Mouse (Mus musculus): ENCODE measurements at regions not wholly inside any gene's neighbourhood (a gene's known extent, or its start where the extent isn't known, plus 50 kb on each side); places are given as distances from the start of the nearest gene placed in this dataset.

- no peak for DNase-seq (ENCODE audit: low spot score)
These were observed 988.5 kb upstream of the Tenm2 start for GRCm38 (mm10) chr11:38224300-38224699.

DNA sequence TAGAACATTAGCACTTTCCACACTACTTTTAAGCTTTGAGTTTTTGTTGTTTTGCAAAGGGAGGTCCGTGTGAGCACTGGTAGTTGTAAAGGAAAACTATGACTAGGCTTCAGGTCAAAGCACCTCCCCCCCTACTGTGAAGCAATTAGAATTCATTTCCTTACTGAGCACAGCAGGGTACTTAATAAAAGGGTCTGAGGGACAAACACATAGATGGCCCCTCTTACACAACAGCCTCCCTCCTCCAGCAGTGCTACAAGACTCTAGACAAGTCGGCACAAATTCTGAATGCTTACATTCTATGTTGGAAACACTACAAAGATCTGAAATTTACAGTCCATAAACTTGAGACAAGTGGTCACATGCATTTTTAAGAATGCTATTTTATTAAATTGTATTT lies 967.6 kb upstream of the Tenm2 start:
- DNase-seq (ENCODE audit: low spot score) = no peak

- no peak for DNase-seq (ENCODE audit: low spot score)
These were observed 965.5 kb upstream of the Tenm2 start for GRCm38 (mm10) chr11:38201136-38201741.

DNA sequence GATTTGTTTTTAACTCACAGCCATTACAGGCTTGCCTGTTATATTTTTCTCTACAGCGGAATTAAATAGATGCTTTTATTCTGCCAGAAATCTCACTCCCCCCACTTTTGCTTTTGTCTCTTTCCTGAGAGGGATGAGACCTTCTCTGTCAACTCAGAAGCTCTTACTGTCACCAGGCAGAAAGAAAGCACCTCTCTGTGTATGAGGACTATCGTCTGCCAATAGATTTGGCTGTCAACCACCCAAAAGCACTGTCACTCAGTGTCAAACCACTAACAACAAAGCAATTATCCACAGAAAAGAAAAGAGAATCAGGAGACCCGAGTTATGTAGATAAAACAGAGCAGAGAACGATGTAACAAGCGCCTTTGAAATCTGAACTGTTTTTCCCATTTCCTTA lies 958.0 kb upstream of the Tenm2 start:
- DNase-seq (ENCODE audit: low spot score) = no peak

GRCm38 (mm10) chr11:38191895-38192547 lies 956.3 kb upstream of the Tenm2 start:
- no peak for DNase-seq (ENCODE audit: low spot score)

DNA sequence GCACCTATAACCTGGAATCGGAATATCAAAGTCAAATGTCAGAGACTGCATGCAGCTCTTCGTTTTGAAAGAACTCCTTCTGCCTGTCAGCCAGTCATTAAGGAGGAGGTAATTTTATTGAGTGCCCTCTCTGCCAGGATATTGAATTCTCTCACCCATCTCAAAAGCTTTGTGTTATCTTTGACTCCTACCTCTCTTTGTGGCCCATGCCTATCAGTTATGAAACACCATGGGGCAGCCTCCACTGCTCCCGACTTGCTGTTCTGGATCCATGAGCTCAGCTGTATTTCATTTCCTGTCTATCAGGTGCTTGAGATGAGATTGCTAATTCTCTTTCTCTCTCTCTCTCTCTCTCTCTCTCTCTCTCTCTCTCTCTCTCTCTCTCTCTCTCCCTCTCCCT lies 955.7 kb upstream of the Tenm2 start:
- DNase-seq (ENCODE audit: low spot score) = no peak

DNA sequence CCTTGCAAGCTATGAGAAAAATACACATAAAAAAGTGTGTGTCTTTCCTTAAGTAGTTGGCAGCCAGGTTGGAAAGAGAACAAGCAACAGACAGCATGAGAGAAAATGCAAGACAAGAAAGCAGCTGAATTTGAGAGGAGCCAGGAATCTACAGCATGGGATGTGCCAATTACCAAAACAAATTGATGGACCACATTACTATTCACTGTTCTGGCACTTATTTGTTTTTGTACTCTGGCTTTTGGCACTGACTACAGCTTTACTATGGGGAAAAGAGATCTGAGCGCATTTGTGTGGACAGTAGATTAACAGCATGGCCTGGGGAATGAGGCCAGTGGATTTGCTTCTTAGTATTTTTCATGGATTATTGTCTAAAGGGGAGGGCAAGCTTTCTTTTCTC lies 935.0 kb upstream of the Tenm2 start:
- DNase-seq (ENCODE audit: low spot score) = no peak

- no peak for DNase-seq (ENCODE audit: low spot score)
These were observed 922.5 kb upstream of the Tenm2 start for GRCm38 (mm10) chr11:38158310-38158709.

DNA sequence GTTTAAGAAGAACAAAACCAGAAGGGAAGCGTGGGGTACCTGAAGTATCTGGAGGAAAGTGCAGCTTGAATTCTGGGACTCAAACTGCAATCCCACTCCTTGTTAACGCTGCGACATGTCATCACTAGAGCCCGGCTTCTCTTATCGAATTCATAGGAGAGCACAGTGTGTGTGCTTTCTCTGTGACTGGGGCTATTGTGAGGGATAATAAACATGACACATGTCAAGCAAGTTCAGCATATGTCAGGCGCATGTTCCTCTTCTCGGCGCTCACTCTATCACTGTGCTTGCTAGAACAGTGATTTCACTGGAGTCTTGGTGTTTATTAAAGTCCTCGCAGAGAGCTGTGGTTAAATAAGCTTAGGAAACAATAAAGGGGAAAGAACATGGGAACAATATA lies 921.2 kb upstream of the Tenm2 start:
- no peak for DNase-seq (ENCODE audit: low spot score)

DNA sequence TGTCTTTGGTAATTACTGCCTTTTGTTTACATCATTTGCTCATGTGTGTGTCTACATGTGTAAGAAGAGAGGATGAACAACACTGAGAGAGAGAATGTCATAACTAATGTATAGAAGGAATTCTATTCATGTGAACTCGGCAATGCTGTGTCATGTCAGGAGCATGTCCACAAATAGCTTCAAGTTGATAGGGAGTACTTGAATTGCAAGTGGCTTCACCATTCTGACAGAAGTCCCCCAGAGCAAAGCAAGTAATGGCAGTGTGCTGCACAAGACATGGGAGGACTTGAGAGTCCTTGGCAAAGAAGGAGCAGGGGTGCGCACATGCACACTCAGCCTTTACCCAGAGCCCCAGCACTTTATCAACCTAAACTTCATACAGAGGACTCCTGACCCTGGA lies 919.9 kb upstream of the Tenm2 start:
- DNase-seq (ENCODE audit: low spot score) = no peak

DNA sequence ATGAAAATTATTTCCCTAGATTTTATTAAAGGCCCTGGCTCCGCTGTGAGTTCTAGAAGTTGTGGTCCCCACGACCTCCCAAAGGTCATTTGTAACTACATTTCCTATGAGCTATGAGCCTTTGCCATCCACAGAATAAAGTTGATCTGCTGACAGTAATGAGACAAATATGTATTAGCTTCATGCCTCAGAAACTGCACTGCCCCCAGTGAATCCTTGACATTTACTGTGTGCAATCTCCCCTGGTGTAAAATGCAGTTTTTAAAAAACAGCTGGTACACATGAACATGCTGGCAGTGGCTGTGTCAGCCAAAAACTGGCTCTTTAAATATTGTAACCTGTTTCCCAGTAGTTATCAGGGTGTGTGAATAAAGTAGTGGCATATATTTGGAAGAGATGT lies 907.7 kb upstream of the Tenm2 start:
- DNase-seq (ENCODE audit: low spot score) = no peak

DNA sequence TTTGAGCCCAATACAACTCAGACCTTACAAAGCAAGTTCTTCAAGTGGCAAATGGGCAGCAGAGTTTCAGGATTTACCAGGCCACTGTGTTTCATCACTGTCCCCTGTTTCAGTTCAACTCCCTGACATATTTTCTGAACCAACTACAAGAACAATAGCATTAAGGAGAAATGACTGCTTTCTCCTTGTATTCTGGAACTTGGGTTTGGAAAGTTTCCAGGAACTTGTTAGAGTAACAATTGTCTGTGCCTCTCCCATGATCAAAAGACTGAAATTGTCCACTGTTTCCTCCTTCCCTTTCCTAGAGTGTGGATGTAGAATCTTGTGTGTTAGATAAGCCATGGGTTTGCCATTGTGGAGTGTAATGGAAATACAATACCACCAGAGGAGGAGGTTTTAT lies 893.1 kb upstream of the Tenm2 start:
- no peak for DNase-seq (ENCODE audit: low spot score)

DNA sequence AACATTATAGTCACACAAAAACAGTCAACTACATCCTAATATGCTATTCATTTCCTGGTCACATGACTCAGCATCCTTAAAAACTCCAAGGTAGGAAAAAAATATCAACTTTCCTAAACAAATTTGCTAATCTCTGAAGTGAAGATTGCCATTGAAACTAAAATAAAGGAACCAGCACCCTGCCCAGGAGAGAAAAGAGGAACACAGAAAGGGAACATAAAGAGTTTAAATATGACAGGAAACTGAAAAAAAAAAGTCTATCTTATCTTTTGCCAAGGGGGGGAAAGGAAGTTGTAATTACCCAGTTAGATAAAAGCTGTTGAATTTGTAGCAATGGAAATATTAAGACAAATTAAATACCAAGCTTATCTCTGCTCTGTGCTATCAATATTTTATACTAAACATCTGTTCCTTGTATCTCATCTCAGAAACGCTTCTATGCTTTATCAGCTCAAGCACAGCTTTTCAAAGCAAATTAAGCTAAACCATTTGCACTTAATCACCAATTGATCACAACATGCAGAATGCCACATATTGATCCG lies 888.1 kb upstream of the Tenm2 start:
- no peak for DNase-seq (ENCODE audit: low spot score)

GRCm38 (mm10) chr11:38122474-38122873 lies 886.7 kb upstream of the Tenm2 start:
- no peak for DNase-seq (ENCODE audit: low spot score)

- no peak for DNase-seq (ENCODE audit: low spot score)
These were observed 885.4 kb upstream of the Tenm2 start for GRCm38 (mm10) chr11:38121051-38121616.

DNA sequence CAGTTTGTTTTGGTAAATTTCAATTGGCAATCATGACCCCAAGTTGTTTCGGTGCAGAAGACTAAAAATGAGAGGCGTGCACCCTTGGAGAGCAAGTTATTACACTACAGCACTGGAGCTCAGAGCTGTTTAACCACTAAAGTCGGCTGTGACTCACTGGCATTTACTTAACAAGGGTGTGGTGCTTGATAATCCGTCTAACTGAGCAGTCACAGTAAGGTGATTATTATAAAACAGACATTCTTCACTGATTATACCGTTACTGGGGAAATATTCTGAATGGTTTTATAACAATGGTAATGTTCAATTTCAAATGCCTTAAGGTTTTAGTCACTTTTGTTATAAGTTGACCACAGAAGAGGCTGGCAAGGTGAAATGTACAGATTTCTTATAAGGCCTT lies 882.0 kb upstream of the Tenm2 start:
- DNase-seq (ENCODE audit: low spot score) = no peak

- no peak for DNase-seq (ENCODE audit: low spot score)
These were observed 856.4 kb upstream of the Tenm2 start for GRCm38 (mm10) chr11:38092202-38092601.

DNA sequence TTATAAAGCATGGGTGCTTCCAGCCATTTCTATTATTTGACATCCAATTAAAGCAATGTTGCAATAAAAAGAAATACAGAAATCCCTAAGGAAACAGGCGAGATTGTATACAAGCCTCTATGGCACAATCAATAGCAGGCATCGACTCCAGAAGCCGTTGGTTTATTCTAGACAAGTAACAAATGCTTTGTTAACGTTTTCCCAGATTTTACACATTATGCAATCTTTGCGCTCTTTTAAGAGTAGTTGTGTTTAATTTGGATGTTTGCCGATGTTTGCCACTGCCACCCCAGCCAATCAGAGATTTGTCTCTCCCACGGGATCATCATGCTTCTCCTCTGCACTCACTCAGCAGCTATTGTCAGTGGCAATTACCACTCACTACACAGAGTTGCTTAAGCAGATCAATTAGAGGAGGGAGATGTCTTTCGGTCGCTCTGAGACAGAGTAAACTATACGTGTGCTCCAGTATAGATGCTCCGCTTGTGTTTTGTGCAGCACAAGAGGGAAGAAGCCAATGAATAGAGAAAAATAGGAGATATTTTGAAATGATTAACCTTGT lies 839.5 kb upstream of the Tenm2 start:
- no peak for DNase-seq (ENCODE audit: low spot score)

DNA sequence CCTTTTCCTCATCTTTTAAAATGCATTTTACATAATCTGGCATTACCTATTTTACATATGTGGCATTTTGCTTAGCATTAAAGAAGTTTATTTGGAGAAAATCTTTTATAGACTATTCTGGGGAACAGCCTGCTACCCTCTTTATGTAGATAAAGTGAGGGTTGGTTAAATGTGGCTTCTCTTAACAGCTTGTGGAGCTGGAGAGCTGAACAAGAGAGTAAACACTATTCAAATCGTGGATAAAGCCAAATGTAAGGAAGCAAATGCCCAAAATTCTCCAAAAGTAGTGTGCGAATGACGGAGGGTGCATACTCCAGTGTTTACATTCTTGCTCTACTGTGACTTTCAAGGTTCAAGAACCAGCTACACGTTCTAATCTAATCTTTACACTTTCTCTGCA lies 833.9 kb upstream of the Tenm2 start:
- no peak for DNase-seq (ENCODE audit: low spot score)

DNA sequence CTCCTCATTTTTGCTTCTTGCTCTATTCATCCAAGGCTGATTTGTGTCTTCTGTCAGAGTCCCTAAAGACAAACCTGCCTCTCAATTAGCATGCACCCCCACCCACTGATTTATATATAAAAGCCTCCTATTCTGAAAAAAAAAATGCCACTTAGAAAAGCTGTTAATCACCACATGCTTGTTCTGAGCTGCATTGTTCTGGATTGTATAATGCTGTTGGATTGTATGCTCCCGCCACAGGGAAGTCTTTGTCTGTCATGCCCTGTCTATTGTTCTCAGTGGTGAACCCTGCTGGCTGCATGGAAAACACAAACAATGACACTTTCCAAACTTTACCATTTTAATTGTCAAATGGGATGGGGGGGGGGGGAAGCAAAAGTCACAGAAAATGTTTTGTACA lies 831.9 kb upstream of the Tenm2 start:
- peak; percentile 28 for DNase-seq (ENCODE audit: low spot score)

DNA sequence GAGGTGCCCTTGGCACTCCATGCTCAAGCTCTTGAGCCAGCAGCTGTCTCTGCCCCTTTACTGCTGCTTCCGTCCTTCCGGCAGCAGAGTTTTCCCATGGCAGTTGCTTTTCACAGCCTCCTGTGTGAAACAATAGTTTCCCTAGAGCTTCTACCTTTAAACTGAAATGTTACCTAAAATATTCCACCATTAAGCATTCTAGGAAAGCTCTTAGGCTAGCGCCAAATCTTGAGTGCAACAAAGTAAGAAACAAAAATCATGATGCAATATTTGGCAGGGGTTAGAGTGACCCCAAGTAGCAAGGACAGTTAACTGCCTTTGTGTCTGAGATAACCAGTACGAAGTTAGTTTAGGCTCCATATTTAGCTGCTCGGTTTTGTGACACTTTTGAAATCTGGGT lies 830.3 kb upstream of the Tenm2 start:
- no peak for DNase-seq (ENCODE audit: low spot score)

GRCm38 (mm10) chr11:38060105-38060504 lies 824.3 kb upstream of the Tenm2 start:
- DNase-seq (ENCODE audit: low spot score) = peak; percentile 27

DNA sequence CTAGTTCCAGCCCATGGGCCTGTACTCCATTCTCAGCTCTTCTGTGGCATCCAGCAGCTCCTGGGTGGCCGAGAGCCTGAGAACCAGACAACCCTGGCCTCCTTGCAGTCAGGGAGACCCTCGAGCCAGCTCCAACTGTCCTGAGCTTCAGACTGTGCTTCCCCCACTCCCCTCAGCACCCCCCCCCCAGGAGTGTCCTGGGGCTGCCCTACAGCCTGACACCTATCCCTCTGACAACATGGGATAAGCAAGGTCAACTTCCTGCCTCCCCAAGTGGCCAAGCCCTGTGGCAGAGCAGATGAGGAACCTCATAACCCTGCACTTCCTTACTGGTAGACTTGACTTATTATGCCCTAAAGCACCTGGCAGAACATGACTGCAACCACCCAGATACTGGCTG lies 823.1 kb upstream of the Tenm2 start:
- no peak for DNase-seq (ENCODE audit: low spot score)

Data from embryo, embryonic 10 days (tissue).